Mouse (Mus musculus): ENCODE data around the gene Slc4a11.

Slc4a11 gene

GRCm38 (mm10) chr2:130697153-130697810 is at the start of gene Slc4a11:
Gene Slc4a11, minus strand, starts transcription at chr2:130697519.
- in situ Hi-C loops (cut with MboI, MseI) = no loop called here

GRCm38 (mm10) chr2:130743576-130743975 is 46.3 kb upstream of the Slc4a11 start:
- in situ Hi-C loops (cut with MboI, MseI) = no loop called here

- in situ Hi-C loops (cut with MboI, MseI) = no loop called here
These were observed 42.8 kb upstream of the Slc4a11 start for GRCm38 (mm10) chr2:130740096-130740495.

- in situ Hi-C loops (cut with MboI, MseI) = no loop called here
These were observed 40.7 kb upstream of the Slc4a11 start for GRCm38 (mm10) chr2:130738019-130738418.

- in situ Hi-C loops (cut with MboI, MseI) = no loop called here
These were observed 38.0 kb upstream of the Slc4a11 start for GRCm38 (mm10) chr2:130735281-130735680.

- in situ Hi-C loops (cut with MboI, MseI) = loop anchor here (5.0 kb wide), 1 partner anchor 374 kb away; no protein-coding TSS in a partner anchor
These were observed 36.1 kb upstream of the Slc4a11 start for GRCm38 (mm10) chr2:130733444-130733843.

- in situ Hi-C loops (cut with MboI, MseI) = loop anchor here (5.0 kb wide), 1 partner anchor 375 kb away; no protein-coding TSS in a partner anchor
These were observed 34.5 kb upstream of the Slc4a11 start for GRCm38 (mm10) chr2:130731855-130732254.

GRCm38 (mm10) chr2:130730746-130731145 is 33.4 kb upstream of the Slc4a11 start:
- in situ Hi-C loops (cut with MboI, MseI) = loop anchor here (5.0 kb wide), 1 partner anchor 377 kb away; no protein-coding TSS in a partner anchor

- in situ Hi-C loops (cut with MboI, MseI) = no loop called here
These were observed 31.7 kb upstream of the Slc4a11 start for GRCm38 (mm10) chr2:130728906-130729585.

GRCm38 (mm10) chr2:130727752-130728151 is 30.4 kb upstream of the Slc4a11 start:
- in situ Hi-C loops (cut with MboI, MseI) = no loop called here

GRCm38 (mm10) chr2:130724369-130724768 is 27.1 kb upstream of the Slc4a11 start:
- in situ Hi-C loops (cut with MboI, MseI) = no loop called here

- in situ Hi-C loops (cut with MboI, MseI) = no loop called here
These were observed 20.6 kb upstream of the Slc4a11 start for GRCm38 (mm10) chr2:130717951-130718350.

- in situ Hi-C loops (cut with MboI, MseI) = no loop called here
These were observed 9.7 kb upstream of the Slc4a11 start for GRCm38 (mm10) chr2:130707057-130707456.

- in situ Hi-C loops (cut with MboI, MseI) = no loop called here
These were observed 9.3 kb upstream of the Slc4a11 start for GRCm38 (mm10) chr2:130706602-130707001.

- in situ Hi-C loops (cut with MboI, MseI) = no loop called here
These were observed 7.9 kb upstream of the Slc4a11 start for GRCm38 (mm10) chr2:130705178-130705577.

GRCm38 (mm10) chr2:130704040-130705001 is 7.0 kb upstream of the Slc4a11 start:
- in situ Hi-C loops (cut with MboI, MseI) = no loop called here

- in situ Hi-C loops (cut with MboI, MseI) = no loop called here
These were observed 525 bp upstream of the Slc4a11 start for GRCm38 (mm10) chr2:130697821-130698266.

GRCm38 (mm10) chr2:130696700-130697152 is 593 bp downstream of the Slc4a11 start:
- in situ Hi-C loops (cut with MboI, MseI) = no loop called here

- in situ Hi-C loops (cut with MboI, MseI) = no loop called here
These were observed 3.8 kb downstream of the Slc4a11 start for GRCm38 (mm10) chr2:130693563-130693962.

- in situ Hi-C loops (cut with MboI, MseI) = no loop called here
These were observed 8.3 kb downstream of the Slc4a11 start for GRCm38 (mm10) chr2:130689011-130689410.

GRCm38 (mm10) chr2:130685426-130685825 is 11.9 kb downstream of the Slc4a11 start:
- in situ Hi-C loops (cut with MboI, MseI) = no loop called here

- in situ Hi-C loops (cut with MboI, MseI) = no loop called here
These were observed 15.8 kb downstream of the Slc4a11 start for GRCm38 (mm10) chr2:130681531-130681930.
